Mouse (Mus musculus) v-Abl transformed pro-B cells (cell line): Measurements from ENCODE around the gene Pusl1.

Experiments
- in situ Hi-C, 2 experiments: fragments of 400-800 bp; cut with MboI; formaldehyde crosslinking; loops; one replicate each; pipeline ENCODE4 v1.15.1; 2025; ENCODE audit not compliant: unreplicated experiment in 2 of 2

The Pusl1 gene

DNA sequence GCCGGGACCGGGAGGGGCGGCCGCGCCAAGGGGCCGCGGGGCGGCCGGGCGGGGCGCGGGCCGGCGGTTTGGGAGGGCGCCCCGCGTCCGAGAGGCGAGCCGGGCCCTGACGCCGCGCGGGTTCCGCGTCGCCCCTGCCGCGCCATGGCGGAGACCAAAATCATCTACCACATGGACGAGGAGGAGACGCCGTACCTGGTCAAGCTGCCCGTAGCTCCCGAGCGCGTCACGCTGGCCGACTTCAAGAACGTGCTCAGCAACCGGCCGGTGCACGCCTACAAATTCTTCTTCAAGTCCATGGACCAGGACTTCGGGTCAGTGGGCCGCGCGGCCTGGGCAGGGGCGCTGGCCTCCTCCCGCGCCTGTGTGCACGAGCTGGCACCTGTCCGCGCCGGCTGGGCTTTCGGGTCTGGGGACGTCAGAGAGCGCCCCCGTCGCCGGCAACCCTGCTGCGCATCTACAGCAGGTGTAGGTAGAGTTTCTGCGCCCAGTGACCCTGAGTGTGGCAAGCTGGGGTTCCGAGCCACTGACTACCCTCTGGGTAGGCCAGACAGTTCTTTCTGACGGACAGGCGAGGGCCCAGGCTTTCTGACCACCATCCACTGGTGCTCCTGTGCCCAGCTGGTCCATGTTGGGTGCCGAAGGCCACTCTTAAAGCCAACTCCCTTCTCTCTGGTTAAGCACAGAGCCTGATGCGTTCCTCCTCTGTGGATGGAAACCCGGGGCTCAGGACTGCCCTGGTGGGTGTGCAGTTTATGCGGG, 43.8 kb downstream of the Pusl1 start:
- in situ Hi-C loops = no loop called here

DNA sequence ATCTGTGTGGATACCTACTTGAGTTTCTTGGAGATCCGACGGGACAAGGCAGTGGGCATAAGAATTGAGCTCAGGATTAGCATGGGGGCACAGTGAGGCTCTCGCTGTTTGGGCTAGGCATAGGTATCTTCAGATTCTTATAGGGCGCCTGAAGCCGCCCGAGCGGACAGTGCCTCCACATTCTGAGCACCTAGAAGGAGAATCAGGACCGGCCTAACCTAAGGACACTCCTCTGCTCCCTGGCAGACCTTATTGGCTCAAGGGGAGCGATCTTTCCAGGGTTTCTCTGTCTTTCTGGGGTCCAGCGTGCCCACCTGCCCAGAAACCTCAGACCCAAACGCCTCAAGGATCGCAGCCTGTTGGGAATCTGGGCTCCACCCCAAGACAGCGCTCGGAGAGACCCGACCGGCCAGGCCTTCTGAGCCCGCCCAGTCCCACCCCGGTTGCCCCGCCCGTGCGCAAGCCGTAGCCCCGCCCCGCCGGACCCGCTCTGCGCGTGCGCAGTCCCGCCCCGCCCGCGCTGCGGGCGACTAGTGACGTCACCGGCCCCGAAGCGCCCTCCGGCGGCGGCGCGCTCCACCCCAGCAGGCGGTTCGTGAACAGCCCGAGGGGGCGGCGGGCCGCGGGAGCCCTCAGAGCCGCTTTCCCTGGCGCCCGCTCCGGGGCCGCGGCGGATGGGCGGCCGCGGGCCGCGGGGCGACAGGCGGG, 44.6 kb downstream of the Pusl1 start, which contains the start of gene Dvl1:
TSS of gene Dvl1 (plus strand) at position 532 of the 708 bp plus-strand sequence.
- in situ Hi-C loops = no loop called here

DNA sequence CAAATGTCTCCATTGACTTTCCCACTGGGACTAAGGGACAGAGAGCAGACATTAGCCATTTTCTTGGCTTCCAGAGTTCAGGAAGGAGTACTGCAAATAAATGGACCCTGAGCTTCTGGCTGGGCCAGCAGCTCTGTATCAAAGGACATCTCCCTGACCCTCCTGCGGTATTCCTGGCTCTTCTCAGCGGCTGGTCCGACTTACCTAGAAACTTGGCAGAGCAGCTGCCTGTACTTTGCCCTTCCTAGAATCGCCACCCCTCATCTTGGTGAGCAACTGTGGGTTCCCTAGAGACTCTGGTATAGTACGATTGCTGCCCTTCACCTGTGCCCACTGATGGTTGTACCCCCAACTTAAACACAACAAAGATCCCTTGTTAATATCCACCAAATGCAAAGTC, 48.4 kb downstream of the Pusl1 start:
- in situ Hi-C loops = no loop called here

DNA sequence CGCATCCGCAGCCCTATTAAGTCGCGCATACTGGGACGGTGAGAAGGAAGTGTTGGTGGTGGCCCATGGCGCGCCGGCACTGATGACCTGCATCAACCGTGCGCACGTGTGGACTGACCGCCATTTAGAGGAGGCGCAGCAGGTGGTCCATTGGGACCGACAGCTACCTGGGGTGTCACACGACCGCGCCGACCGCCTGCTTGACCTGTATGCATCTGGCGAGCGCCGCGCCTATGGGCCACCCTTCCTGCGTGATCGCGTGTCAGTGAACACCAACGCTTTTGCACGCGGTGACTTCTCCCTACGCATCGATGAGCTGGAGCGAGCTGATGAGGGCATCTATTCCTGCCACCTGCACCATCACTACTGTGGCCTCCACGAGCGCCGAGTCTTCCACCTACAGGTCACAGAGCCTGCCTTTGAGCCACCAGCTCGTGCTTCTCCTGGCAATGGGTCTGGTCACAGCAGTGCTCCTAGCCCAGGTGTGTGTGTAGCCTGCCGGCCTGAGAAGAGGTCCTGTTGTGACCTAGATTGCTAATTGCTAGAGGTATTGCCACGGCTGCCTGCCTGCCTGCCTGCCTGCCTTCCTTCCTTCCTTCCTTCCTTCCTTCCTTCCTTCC, 49.8 kb downstream of the Pusl1 start:
- in situ Hi-C loops = no loop called here

DNA sequence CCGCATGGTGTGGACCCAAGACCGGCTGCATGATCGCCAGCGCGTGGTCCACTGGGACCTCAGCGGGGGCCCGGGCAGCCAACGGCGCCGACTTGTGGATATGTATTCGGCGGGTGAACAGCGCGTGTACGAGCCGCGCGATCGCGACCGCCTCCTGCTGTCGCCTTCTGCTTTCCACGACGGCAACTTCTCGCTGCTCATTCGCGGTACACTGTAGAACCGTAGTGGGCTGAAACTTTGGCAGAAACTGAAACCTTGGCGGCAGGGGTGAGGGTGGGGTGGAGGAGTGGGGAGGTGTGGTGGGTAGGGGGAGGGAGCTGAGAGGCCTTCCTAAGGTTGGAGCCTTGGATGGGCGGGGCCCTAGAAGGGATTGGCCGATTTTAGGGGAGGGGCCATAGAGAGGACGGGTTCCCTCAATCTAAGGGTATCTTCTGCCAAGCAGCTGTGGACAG, 50.6 kb downstream of the Pusl1 start:
- in situ Hi-C loops = no loop called here

DNA sequence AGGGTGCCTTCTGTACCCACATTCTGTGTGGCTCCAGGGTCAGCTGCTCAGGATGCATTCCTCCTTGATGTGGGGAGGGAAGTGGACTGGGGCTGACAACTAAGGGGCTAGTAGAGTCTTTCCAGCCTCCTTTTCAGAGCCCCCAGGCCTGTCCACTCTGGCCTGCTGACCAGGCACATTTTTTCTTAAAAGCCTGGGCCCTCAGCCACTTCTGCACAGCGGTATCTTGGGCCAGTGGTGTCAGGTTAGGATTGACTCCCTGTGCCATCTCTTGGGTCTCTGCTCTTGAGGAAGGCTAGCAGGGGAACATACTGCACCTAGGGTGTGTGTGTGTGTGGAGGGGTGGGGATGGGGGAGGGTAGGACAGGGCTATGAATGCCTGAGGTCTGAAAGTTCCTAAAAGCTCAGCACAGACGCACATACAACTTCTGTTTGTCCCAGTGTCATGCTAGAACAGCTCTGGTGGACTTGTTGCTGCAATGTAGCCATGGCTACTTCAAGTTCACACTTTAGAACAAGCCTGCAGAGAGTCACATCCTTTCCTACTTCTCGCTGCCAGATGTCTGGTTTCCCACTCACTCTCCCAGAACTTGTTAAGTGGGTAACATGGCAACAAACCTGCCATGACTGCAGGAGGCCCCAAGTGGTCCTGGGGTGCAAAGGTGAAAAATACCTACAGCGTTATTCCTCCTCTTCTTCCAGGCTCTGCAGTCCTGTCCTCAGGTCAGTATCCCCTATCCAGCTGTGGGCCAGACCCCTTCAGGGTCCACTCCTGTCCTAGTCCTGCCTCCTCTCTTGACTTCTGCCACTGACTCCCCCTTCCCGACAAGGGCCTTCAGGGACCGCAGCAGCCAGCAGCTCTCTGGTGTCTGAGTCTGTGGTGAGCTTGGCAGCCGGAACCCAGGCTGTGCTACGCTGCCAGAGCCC, 51.2 kb downstream of the Pusl1 start:
- in situ Hi-C loops = no loop called here

DNA sequence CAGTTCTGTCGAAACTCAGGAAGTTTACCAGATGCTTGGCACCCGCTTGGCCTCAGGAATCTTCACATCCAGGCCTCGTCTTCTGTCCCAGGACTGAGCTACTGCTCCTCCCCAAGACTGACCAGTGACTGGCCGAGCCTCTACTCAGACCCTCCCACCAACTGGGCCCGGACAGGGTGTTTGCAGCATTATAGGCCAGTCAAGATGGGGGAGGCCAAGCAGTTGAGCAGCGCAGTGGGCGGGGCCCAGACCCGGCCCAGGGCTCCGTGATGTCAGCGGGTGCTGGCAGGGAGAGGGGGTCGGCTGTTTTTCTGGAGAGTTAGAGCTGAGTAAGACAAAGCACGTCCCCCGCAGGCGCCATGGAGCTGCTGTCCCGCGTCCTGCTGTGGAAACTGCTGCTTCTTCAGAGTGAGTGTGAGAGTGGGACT, 52.1 kb downstream of the Pusl1 start, which contains the start of gene Mxra8:
TSS of gene Mxra8 (plus strand) at position 198 of the 428 bp plus-strand sequence.
- in situ Hi-C loops = loop anchor here in 1 of 2 experiments (10.0 kb wide), 1 partner anchor 105 kb away; the partner anchor contains the start of gene Ube2j2

DNA sequence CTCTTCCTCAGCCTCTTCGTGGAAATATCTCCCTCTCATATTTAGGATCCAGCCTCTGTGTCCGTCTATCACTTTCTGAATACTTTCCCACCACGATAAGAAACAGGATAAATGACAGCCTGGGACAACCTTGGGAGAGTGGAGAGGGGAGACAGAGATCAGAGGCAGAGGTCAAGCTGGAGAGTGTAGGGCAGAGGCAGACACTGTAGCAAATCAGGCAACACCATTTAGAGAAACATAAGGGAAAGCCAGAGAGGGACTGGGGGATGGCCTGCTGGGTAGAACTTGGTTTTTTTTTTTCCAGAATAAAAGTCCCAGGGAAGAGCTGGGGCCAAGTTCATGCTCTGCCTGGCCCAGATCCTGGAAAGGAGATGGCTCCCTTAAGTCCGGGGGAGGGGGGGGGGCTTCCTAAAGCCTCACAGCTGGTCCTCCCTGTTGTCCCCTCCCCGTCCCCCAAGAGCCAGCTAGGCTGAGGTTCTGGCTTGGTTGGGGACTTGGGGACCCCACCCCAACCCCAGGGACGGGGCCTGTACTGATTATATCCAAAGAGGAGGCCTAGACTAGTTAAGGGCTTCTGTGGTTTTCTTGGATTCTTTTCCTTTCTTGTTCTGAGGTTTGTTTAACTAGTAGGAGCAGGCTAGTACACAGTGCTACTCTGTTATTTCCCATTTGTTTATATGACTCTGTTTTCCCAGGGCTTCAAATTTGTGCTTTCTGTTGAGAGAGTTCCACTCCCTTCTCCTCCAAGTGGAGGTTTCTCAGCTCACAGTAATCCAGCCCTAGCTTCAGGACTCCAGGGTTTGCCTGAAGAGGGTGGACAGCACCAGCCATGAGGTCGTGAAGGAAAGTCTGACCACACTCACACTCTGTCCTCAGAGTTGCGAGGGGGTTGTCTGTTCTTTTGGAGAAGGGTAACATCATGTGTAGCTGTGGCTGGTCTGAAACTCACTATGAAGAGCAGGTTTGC, 53.1 kb downstream of the Pusl1 start:
- in situ Hi-C loops = loop anchor here in 1 of 2 experiments (10.0 kb wide), 1 partner anchor 106 kb away; the partner anchor contains the start of gene Ube2j2
